Mouse (Mus musculus) forebrain, embryonic 16.5 days (tissue): ENCODE measurements around the gene Phex. TPM values are rescaled to one million over a fixed set of nuclear protein-coding genes. Genes with fewer than 3 reads are reported as not detected.

ENCODE experiments used
- ATAC-seq: fragments of 200-750 bp; cut with Nextera tagmentation; 2 replicates; pipeline ENCODE4 v1.8.0; 2017; ENCODE audit warnings: mild to moderate bottlenecking, moderate library complexity
- H3K27ac ChIP-seq: fragments of 300-500 bp; sonication (generic); 2 replicates; pipeline ENCODE4 v1.5.1; 2014; ENCODE audit warnings: low read length, control low read depth
- H3K27me3 ChIP-seq: fragments of 300-500 bp; sonication (generic); replicated peaks from 2 replicates; pipeline ENCODE4 v1.6.1; 2014; ENCODE audit warnings: low read length; ENCODE audit not compliant: control insufficient read depth, insufficient read depth
- H3K36me3 ChIP-seq: fragments of 300-500 bp; sonication (generic); 2 replicates; pipeline ENCODE4 v1.6.1; 2014; ENCODE audit not compliant: control insufficient read depth, insufficient read depth
- H3K4me1 ChIP-seq: fragments of 300-500 bp; sonication (generic); replicated peaks from 2 replicates; pipeline ENCODE4 v1.6.1; 2014; ENCODE audit warnings: low read length; ENCODE audit not compliant: control insufficient read depth, insufficient read depth
- H3K4me2 ChIP-seq: fragments of 300-500 bp; sonication (generic); 2 replicates; pipeline ENCODE4 v1.6.1; 2014; ENCODE audit warnings: mild to moderate bottlenecking, low read length, control low read depth
- H3K4me3 ChIP-seq: fragments of 300-500 bp; sonication (generic); replicated peaks from 2 replicates; pipeline ENCODE4 v1.5.1; 2014; ENCODE audit warnings: mild to moderate bottlenecking, low read length, control low read depth
- H3K9ac ChIP-seq: fragments of 300-500 bp; sonication (generic); replicated peaks from 2 replicates; pipeline ENCODE4 v1.6.1; 2014; ENCODE audit warnings: low read depth, low read length, control low read depth
- H3K9me3 ChIP-seq: fragments of 300-500 bp; sonication (generic); 2 replicates; pipeline ENCODE4 v1.6.1; 2016; ENCODE audit warnings: low read length; ENCODE audit not compliant: control insufficient read depth
- WGBS: fragments of 180-500 bp; shearing (Covaris S2); extraction: QIAGEN DNeasy Blood & Tissue Kit; methylation state at CpG from one replicate; pipeline ENCODE4 v1.1.7; 2014; 5-methylcytosine and 5-hydroxymethylcytosine counted together
- polyA plus RNA-seq: library from polyadenylated mRNA; unstranded; fragments of >200 nt; fragmentation: Nextera tagmentation; extraction: Ambion mirVana; gene quantifications from 2 replicates; pipeline ENCODE4 v1.2.1, GENCODE M21; 2015

Phex gene
- polyA plus RNA-seq, 1 experiment from 2014 or later, result 0.09 TPM

- Histone ChIP-seq H3K4me2 (no peak overlapping the region), H3K4me1 (no peaks in the 10 kb centered on the region), H3K9ac (no peak overlapping the region), H3K27me3 (no peaks in the 10 kb centered on the region), H3K36me3 (no peaks in the 10 kb centered on the region), H3K27ac (no peak overlapping the region), H3K4me3 (no peak overlapping the region), H3K9me3 (no peaks in the 10 kb centered on the region)
- no peak for ATAC-seq
- WGBS, result 81% methylated on average over 3 of the region's 3 CpGs
Observed at GRCm38 (mm10) chrX:157388419-157388818, 26.7 kb downstream of the Phex start.

DNA sequence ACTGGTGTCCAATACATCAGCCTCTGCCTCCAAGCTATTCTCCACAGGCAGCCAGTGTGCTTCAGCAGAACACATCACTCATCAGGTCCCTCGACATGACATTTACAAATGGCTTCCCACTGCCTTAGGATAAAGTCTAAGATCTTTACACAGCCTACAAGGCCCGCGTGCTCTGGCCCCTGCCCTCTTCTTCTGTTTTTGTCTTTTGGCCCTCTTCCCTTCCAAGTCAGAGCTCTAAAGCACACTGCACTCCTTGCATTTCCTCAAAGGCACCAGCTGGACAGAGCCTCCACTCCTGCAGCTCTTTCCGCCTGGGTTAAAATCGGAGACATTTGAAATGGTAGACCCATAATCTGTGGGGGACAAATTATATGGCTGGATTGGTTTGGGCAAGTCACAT lies 28.1 kb downstream of the Phex start:
- Histone ChIP-seq H3K4me1 (no peaks in the 10 kb centered on the region), H3K27ac (no peak overlapping the region), H3K4me3 (no peak overlapping the region), H3K4me2 (no peak overlapping the region), H3K9ac (no peak overlapping the region), H3K27me3 (no peaks in the 10 kb centered on the region), H3K9me3 (no peaks in the 10 kb centered on the region), H3K36me3 (no peaks in the 10 kb centered on the region)
- 87% methylated on average over 5 of the region's 5 CpGs for WGBS
- no peak for ATAC-seq

GRCm38 (mm10) chrX:157378822-157379221 lies 36.3 kb downstream of the Phex start:
- Histone ChIP-seq H3K27me3 (no peaks in the 10 kb centered on the region), H3K27ac (no peak overlapping the region), H3K4me3 (no peak overlapping the region), H3K36me3 (no peaks in the 10 kb centered on the region), H3K9ac (no peak overlapping the region), H3K9me3 (no peaks in the 10 kb centered on the region), H3K4me2 (no peak overlapping the region), H3K4me1 (no peaks in the 10 kb centered on the region)
- no peak for ATAC-seq
- WGBS, result 63% methylated on average over 10 of the region's 10 CpGs

DNA sequence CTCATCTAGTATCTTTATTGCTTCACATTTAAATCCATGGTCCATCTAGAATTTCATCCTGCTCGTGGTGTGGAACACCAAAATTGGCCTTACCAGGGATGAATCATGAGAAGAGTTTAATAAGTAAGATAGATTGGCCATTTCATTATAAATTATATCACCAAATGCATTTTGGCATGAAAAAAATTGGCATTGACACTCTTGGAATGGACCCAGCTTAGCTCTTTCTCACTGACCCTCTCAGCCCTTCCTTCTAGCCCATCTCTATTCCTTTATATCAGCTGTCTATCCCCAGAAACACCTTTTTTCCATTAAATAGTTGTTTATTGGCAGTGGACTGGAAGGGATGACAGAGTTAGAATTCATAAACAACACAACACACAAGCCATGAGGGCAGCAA lies 37.7 kb downstream of the Phex start:
- H3K27me3 ChIP-seq, result no peaks in the 10 kb centered on the region
- ATAC-seq, result no peak
- no peaks in the 10 kb centered on the region for H3K36me3 ChIP-seq
- H3K4me2 ChIP-seq, result no peak overlapping the region
- WGBS, result 40% methylated on average over 1 of the region's 1 CpGs
- H3K9ac ChIP-seq, result no peak overlapping the region
- H3K9me3 ChIP-seq, result no peaks in the 10 kb centered on the region
- no peak overlapping the region for H3K27ac ChIP-seq
- no peak overlapping the region for H3K4me3 ChIP-seq
- H3K4me1 ChIP-seq, result no peaks in the 10 kb centered on the region

DNA sequence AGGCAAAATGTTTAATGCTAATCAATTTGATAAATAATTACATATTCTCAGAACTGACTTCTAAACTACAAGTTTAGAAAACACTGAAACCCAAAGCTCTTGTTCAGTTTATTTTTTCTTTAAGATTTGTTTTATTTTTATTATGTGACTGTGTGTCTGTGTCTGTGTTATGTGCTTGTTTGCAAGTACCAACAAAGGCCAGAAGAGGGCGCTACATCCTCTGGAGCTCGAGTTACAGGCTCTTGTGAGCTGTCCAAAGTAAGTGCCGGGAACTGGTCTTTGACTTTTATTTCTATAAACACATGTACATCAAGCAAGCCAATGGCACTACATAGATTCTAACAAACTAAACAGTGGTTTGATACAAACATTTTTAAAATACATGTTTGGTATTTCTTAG lies 41.2 kb downstream of the Phex start:
- no peak overlapping the region for H3K4me3 ChIP-seq
- no peak overlapping the region for H3K4me2 ChIP-seq
- no peaks in the 10 kb centered on the region for H3K4me1 ChIP-seq
- WGBS, result 67% methylated on average over 3 of the region's 3 CpGs
- ATAC-seq, result no peak
- no peak overlapping the region for H3K9ac ChIP-seq
- no peaks in the 10 kb centered on the region for H3K27me3 ChIP-seq
- H3K9me3 ChIP-seq, result no peaks in the 10 kb centered on the region
- H3K27ac ChIP-seq, result no peak overlapping the region
- no peaks in the 10 kb centered on the region for H3K36me3 ChIP-seq

- Histone ChIP-seq H3K36me3 (no peaks in the 10 kb centered on the region), H3K9me3 (no peaks in the 10 kb centered on the region), H3K4me2 (no peak overlapping the region), H3K27me3 (no peaks in the 10 kb centered on the region), H3K4me1 (no peaks in the 10 kb centered on the region), H3K9ac (no peak overlapping the region), H3K4me3 (no peak overlapping the region), H3K27ac (no peak overlapping the region)
- no peak for ATAC-seq
Observed at GRCm38 (mm10) chrX:157369166-157369565, 45.9 kb downstream of the Phex start.

DNA sequence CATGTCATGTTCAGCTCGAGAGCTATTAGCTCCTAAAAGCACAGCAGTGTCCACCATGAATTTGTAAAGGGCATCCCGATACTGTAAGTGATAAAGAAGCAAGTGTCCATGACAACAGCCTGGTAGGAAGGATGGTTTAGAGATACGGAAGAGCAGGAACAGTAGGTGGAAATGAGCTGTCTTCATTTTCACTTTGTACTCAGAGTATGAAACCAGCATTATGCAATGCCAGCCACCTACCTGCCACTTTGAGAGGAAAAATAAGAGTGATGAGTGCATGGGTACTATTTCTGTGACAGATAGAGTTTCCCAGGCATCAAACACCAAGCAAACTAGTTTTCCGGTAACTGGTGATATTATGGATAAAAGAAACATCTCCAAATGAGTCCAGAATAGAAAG lies 59.6 kb downstream of the Phex start:
- Histone ChIP-seq H3K4me2 (no peak overlapping the region), H3K27me3 (no peaks in the 10 kb centered on the region), H3K9ac (no peak overlapping the region), H3K36me3 (no peaks in the 10 kb centered on the region), H3K27ac (no peak overlapping the region), H3K4me3 (no peak overlapping the region), H3K4me1 (no peaks in the 10 kb centered on the region), H3K9me3 (no peaks in the 10 kb centered on the region)
- no peak for ATAC-seq
- 87% methylated on average over 4 of the region's 4 CpGs for WGBS

- H3K9ac ChIP-seq, result no peak overlapping the region
- no peaks in the 10 kb centered on the region for H3K27me3 ChIP-seq
- no peak for ATAC-seq
- H3K4me1 ChIP-seq, result no peaks in the 10 kb centered on the region
- H3K36me3 ChIP-seq, result no peaks in the 10 kb centered on the region
- WGBS, result 89% methylated on average over 6 of the region's 6 CpGs
- H3K27ac ChIP-seq, result no peak overlapping the region
- H3K4me2 ChIP-seq, result no peak overlapping the region
- H3K9me3 ChIP-seq, result no peaks in the 10 kb centered on the region
- H3K4me3 ChIP-seq, result no peak overlapping the region
Observed at GRCm38 (mm10) chrX:157346201-157346600, 68.9 kb downstream of the Phex start.

DNA sequence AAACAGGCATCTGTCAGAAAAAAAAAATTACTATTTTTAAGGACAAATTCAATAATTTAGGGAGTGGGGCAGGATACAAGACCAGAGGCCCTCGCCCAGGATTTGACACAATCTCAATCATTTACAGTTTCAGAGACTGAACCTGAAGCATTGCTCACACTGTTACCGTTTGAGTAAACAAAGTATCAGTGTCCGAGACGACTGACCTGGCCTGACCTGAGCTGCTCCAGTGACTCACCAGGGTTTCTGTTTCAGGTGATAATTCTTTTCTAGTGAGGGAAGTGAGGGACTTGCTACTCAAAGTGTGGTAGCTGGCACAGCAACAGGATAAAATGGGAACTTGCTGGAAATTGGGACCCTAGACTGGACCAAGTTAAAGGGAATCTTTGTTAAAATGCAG lies 80.4 kb downstream of the Phex start:
- H3K27ac ChIP-seq, result no peak overlapping the region
- H3K4me1 ChIP-seq, result no peaks in the 10 kb centered on the region
- no peak for ATAC-seq
- no peaks in the 10 kb centered on the region for H3K9me3 ChIP-seq
- H3K27me3 ChIP-seq, result no peaks in the 10 kb centered on the region
- no peaks in the 10 kb centered on the region for H3K36me3 ChIP-seq
- no peak overlapping the region for H3K9ac ChIP-seq
- no peak overlapping the region for H3K4me2 ChIP-seq
- no peak overlapping the region for H3K4me3 ChIP-seq
- 70% methylated on average over 4 of the region's 4 CpGs for WGBS

- H3K4me2 ChIP-seq, result no peak overlapping the region
- no peak for ATAC-seq
- 77% methylated on average over 3 of the region's 3 CpGs for WGBS
- no peaks in the 10 kb centered on the region for H3K4me1 ChIP-seq
- H3K27me3 ChIP-seq, result no peaks in the 10 kb centered on the region
- H3K9me3 ChIP-seq, result no peaks in the 10 kb centered on the region
- no peak overlapping the region for H3K27ac ChIP-seq
- no peaks in the 10 kb centered on the region for H3K36me3 ChIP-seq
- H3K4me3 ChIP-seq, result no peak overlapping the region
- H3K9ac ChIP-seq, result no peak overlapping the region
Observed at GRCm38 (mm10) chrX:157329821-157330220, 85.3 kb downstream of the Phex start.
